Mouse (Mus musculus): ENCODE results near the gene Dolpp1.
A peak's percentile ranks its signal among the peaks of the same experiment; 100 is the strongest.

The Dolpp1 gene

GRCm38 (mm10) chr2:30440701-30441517 lies 48.9 kb downstream of the Dolpp1 start:
- DNase-seq (ENCODE audit: low read depth, low spot score), result peak; percentile 89

- peak; percentile 94 for DNase-seq (ENCODE audit: low read depth, low spot score)
Measured at GRCm38 (mm10) chr2:30441518-30442497, 49.8 kb downstream of the Dolpp1 start.

GRCm38 (mm10) chr2:30442498-30442890 lies 50.4 kb downstream of the Dolpp1 start:
- no peak for DNase-seq (ENCODE audit: low read depth, low spot score)

- DNase-seq (ENCODE audit: low read depth, low spot score), result no peak
Measured at GRCm38 (mm10) chr2:30443281-30443680, 51.2 kb downstream of the Dolpp1 start.

- DNase-seq (ENCODE audit: low read depth, low spot score), result no peak
Measured at GRCm38 (mm10) chr2:30444006-30444405, 52.0 kb downstream of the Dolpp1 start.

- DNase-seq (ENCODE audit: low read depth, low spot score), result no peak
Measured at GRCm38 (mm10) chr2:30444450-30444849, 52.4 kb downstream of the Dolpp1 start.

GRCm38 (mm10) chr2:30445312-30445711 lies 53.3 kb downstream of the Dolpp1 start:
- peak; percentile 89 for DNase-seq (ENCODE audit: low read depth, low spot score)

- DNase-seq (ENCODE audit: low read depth, low spot score), result no peak
Measured at GRCm38 (mm10) chr2:30446891-30447826, 55.1 kb downstream of the Dolpp1 start.

- DNase-seq (ENCODE audit: low read depth, low spot score), result no peak
Measured at GRCm38 (mm10) chr2:30448371-30448770, 56.3 kb downstream of the Dolpp1 start.
